Mouse (Mus musculus) embryonic facial prominence, embryonic 10.5 days (tissue): ENCODE measurements around the gene Nkain2. TPM values are rescaled to one million over a fixed set of nuclear protein-coding genes. Genes with fewer than 3 reads are reported as not detected.

Experiments used
- DNase-seq: peaks from one replicate; pipeline ENCODE4 v3.0.0-alpha.2; 2017; ENCODE audit warnings: low spot score
- H3K27ac ChIP-seq: fragments of 300-500 bp; sonication (generic); replicated peaks from 2 replicates; pipeline ENCODE4 v1.5.1; 2016; ENCODE audit warnings: mild to moderate bottlenecking
- H3K27me3 ChIP-seq: fragments of 300-500 bp; sonication (generic); replicated peaks from 2 replicates; pipeline ENCODE4 v1.6.1; 2016; ENCODE audit warnings: low read depth, mild to moderate bottlenecking; ENCODE audit not compliant: poor library complexity, severe bottlenecking
- H3K36me3 ChIP-seq: fragments of 300-500 bp; sonication (generic); replicated peaks from 2 replicates; pipeline ENCODE4 v1.6.1; 2016; ENCODE audit warnings: mild to moderate bottlenecking, moderate library complexity
- H3K4me1 ChIP-seq: fragments of 300-500 bp; sonication (generic); 2 replicates; pipeline ENCODE4 v1.6.1; 2016
- H3K4me3 ChIP-seq: fragments of 300-500 bp; sonication (generic); 2 replicates; pipeline ENCODE4 v1.5.1; 2016; ENCODE audit warnings: mild to moderate bottlenecking, moderate library complexity
- H3K9me3 ChIP-seq: fragments of 300-500 bp; sonication (generic); 2 replicates; pipeline ENCODE4 v1.6.1; 2016; ENCODE audit warnings: mild to moderate bottlenecking
- WGBS: fragments of 180-500 bp; shearing (Covaris S2); methylation state at CpG from one replicate; pipeline ENCODE4 v1.1.7; 2016; 5-methylcytosine and 5-hydroxymethylcytosine counted together
- polyA plus RNA-seq: library from polyadenylated mRNA; unstranded; fragments of >200 nt; fragmentation: Nextera tagmentation; extraction: Ambion mirVana; gene quantifications from 2 replicates; pipeline ENCODE4 v1.2.1, GENCODE M21; 2016

Nkain2 gene
- polyA plus RNA-seq, 1 experiment from 2014 or later, result 0.36 TPM

- Histone ChIP-seq H3K27ac (no peak overlapping the region), H3K4me1 (no peaks in the 10 kb centered on the region), H3K4me3 (no peak overlapping the region), H3K9me3 (no peaks in the 10 kb centered on the region), H3K36me3 (no peaks in the 10 kb centered on the region), H3K27me3 (no peaks in the 10 kb centered on the region)
- DNase-seq, result no peak
- WGBS, result 49% methylated on average over 1 of the region's 1 CpGs
Measured at GRCm38 (mm10) chr10:31646083-31646482, 1244.2 kb downstream of the Nkain2 start.

Other genes starting within 250 kb of the Nkain2 start
- gene Trdn, start 190.1 kb upstream of the Nkain2 start, polyA plus RNA-seq, result not detected in 2 replicates